Mouse (Mus musculus): ENCODE results near the gene Uba6.

- no peak for TF ChIP-seq CTCF (IDR thresholded peaks at IDR 0.05)
- TF ChIP-seq EP300 (IDR thresholded peaks at IDR 0.05), result no peak
Observed at GRCm38 (mm10) chr5:86172449-86173161, at the start of gene Uba6.
